Mouse (Mus musculus) myocyte (in vitro differentiated cells): ENCODE results near the gene Srd5a1.

ENCODE experiments used
- CEBPB ChIP-seq: IDR thresholded peaks from 2 replicates; pipeline ENCODE4 v1.6.1; 2011; ENCODE audit warnings: mild to moderate bottlenecking, moderate library complexity; ENCODE audit not compliant: poor library complexity, insufficient read depth, severe bottlenecking
- E2F4 ChIP-seq: IDR thresholded peaks from one replicate; pipeline ENCODE4 v1.6.1; 2011; ENCODE audit warnings: mild to moderate bottlenecking, control low read depth, moderate library complexity; ENCODE audit not compliant: insufficient read depth
- MAX ChIP-seq: IDR thresholded peaks from one replicate; pipeline ENCODE4 v1.6.1; 2011; ENCODE audit warnings: low read depth, mild to moderate bottlenecking, control low read depth
- MYOD1 ChIP-seq, 3 experiments: IDR thresholded peaks; one replicate each; pipeline ENCODE4 v1.6.1; 2011; ENCODE audit warnings: control low read depth in 2 of 3, low read depth in 2 of 3, mild to moderate bottlenecking in 2 of 3, moderate library complexity in 1 of 3; ENCODE audit not compliant: insufficient read length in 2 of 3, control insufficient read depth in 1 of 3
- MYOG ChIP-seq, 3 experiments: IDR thresholded peaks; one replicate each; pipeline ENCODE4 v1.6.1; 2011; ENCODE audit warnings: control low read depth in 2 of 3, low read depth in 2 of 3, mild to moderate bottlenecking in 2 of 3; ENCODE audit not compliant: insufficient read length in 2 of 3, control insufficient read depth in 1 of 3, insufficient read depth in 1 of 3
- POLR2A ChIP-seq: IDR thresholded peaks from one replicate; pipeline ENCODE4 v1.6.1; 2011; ENCODE audit warnings: low read depth, mild to moderate bottlenecking, control low read depth, moderate library complexity; ENCODE audit not compliant: insufficient read length
- POLR2AphosphoS2 ChIP-seq: IDR thresholded peaks from one replicate; pipeline ENCODE4 v1.6.1; 2011; ENCODE audit warnings: low read depth, control low read depth; ENCODE audit not compliant: insufficient read length
- REST ChIP-seq: IDR thresholded peaks from one replicate; pipeline ENCODE4 v1.6.1; 2011; ENCODE audit warnings: mild to moderate bottlenecking, control low read depth, moderate library complexity; ENCODE audit not compliant: insufficient read depth, insufficient read length
- TCF12 ChIP-seq: IDR thresholded peaks from one replicate; pipeline ENCODE4 v1.6.1; 2011; ENCODE audit warnings: mild to moderate bottlenecking, control low read depth; ENCODE audit not compliant: poor library complexity, insufficient read depth, severe bottlenecking
- USF1 ChIP-seq: IDR thresholded peaks from one replicate; pipeline ENCODE4 v1.6.1; 2011; ENCODE audit warnings: low read depth, mild to moderate bottlenecking, control low read depth, moderate library complexity

DNA sequence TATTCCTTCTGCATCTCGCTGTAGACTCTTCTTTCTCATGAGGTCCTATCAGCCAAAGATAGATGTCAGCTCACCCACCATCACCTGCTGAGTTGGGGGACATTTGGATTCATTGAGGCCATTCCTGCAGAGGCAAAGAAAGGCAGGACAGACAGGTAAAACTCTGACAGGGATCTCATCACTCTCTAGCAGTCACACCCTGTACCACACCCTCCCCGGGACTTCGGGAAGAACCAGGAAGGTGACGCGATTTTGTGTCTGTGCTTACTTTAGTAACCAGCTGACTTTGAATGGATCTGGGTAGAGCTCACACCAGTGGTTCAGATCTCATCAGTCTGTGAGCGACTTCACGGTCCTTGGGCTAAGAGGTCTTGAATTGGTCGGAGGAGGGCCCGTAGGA, 35.2 kb upstream of the Srd5a1 start:
- TF ChIP-seq POLR2A (no peak), TCF12 (no peak), REST (no peak), USF1 (no peak), E2F4 (no peak), MAX (no peak), MYOG (IDR thresholded peaks at IDR 0.05; ENCODE audit: control insufficient read depth in 1 of 3, insufficient read depth in 1 of 3, insufficient read length in 2 of 3, low read depth in 2 of 3) (no peak), CEBPB (no peak), MYOD1 (IDR thresholded peaks at IDR 0.05; ENCODE audit: control insufficient read depth in 1 of 3, insufficient read length in 2 of 3, low read depth in 2 of 3) (no peak), POLR2AphosphoS2 (no peak)
